Mouse (Mus musculus): Measurements from ENCODE around the gene Mnd1. TPM values are rescaled to one million over a fixed set of nuclear protein-coding genes. Genes with fewer than 3 reads are reported as not detected.

The Mnd1 gene
- polyA plus RNA-seq, 1 experiment from 2014 or later, result 8.1 TPM

- no peak overlapping the region for H3K4me2 ChIP-seq (replicated peaks)
- peaks cover 11% of the 10 kb centered on the region for H3K4me1 ChIP-seq
- peaks cover 26% of the 10 kb centered on the region for H3K36me3 ChIP-seq
- WGBS, result 85% methylated on average over 2 of the region's 2 CpGs
- no peak overlapping the region for H3K27ac ChIP-seq
- ATAC-seq (ENCODE audit: low FRiP score), result no peak
- H3K9ac ChIP-seq, result no peak overlapping the region
- H3K4me3 ChIP-seq, result no peak overlapping the region
- no peaks in the 10 kb centered on the region for H3K27me3 ChIP-seq
- H3K9me3 ChIP-seq (replicated peaks), result no peaks in the 10 kb centered on the region
Observed at GRCm38 (mm10) chr3:84177834-84178233, 22.2 kb upstream of the Mnd1 start.

GRCm38 (mm10) chr3:84175337-84176315 is 20.0 kb upstream of the Mnd1 start:
- Histone ChIP-seq H3K9me3 (replicated peaks) (no peaks in the 10 kb centered on the region), H3K36me3 (peaks cover 42% of the 10 kb centered on the region), H3K9ac (no peak overlapping the region), H3K4me2 (replicated peaks) (no peak overlapping the region), H3K27me3 (no peaks in the 10 kb centered on the region), H3K4me3 (no peak overlapping the region), H3K4me1 (no peaks in the 10 kb centered on the region; the same call in 1 of the 2 replicates), H3K27ac (no peak overlapping the region)
- peak; percentile 74; the same call in 1 of the 2 replicates for ATAC-seq (ENCODE audit: low FRiP score)
- 51% methylated on average over 7 of the region's 7 CpGs for WGBS

GRCm38 (mm10) chr3:84173581-84174154 is 18.1 kb upstream of the Mnd1 start, which contains the start of gene Gm6525:
Gene Gm6525, plus strand, starts transcription at chr3:84174104.
- H3K27me3 ChIP-seq, result no peaks in the 10 kb centered on the region
- H3K36me3 ChIP-seq, result peaks cover 57% of the 10 kb centered on the region
- H3K4me2 ChIP-seq (replicated peaks), result no peak within 1 kb of the TSS
- H3K4me1 ChIP-seq, result no peaks in the 10 kb centered on the region
- ATAC-seq (ENCODE audit: low FRiP score), result no peak
- WGBS, result 91% methylated on average over 11 of the region's 11 CpGs
- no peaks in the 10 kb centered on the region for H3K9me3 ChIP-seq (replicated peaks)
- H3K4me3 ChIP-seq, result no peak within 1 kb of the TSS
- H3K9ac ChIP-seq, result no peak within 1 kb of the TSS
- H3K27ac ChIP-seq, result no peak within 1 kb of the TSS

GRCm38 (mm10) chr3:84172406-84172805 is 16.8 kb upstream of the Mnd1 start:
- 55% methylated on average over 11 of the region's 11 CpGs for WGBS
- Histone ChIP-seq H3K27me3 (no peaks in the 10 kb centered on the region), H3K4me2 (replicated peaks) (no peak overlapping the region), H3K36me3 (peaks cover 57% of the 10 kb centered on the region), H3K4me1 (no peaks in the 10 kb centered on the region), H3K4me3 (no peak overlapping the region), H3K9me3 (replicated peaks) (no peaks in the 10 kb centered on the region), H3K9ac (no peak overlapping the region), H3K27ac (no peak overlapping the region)
- ATAC-seq (ENCODE audit: low FRiP score), result no peak

DNA sequence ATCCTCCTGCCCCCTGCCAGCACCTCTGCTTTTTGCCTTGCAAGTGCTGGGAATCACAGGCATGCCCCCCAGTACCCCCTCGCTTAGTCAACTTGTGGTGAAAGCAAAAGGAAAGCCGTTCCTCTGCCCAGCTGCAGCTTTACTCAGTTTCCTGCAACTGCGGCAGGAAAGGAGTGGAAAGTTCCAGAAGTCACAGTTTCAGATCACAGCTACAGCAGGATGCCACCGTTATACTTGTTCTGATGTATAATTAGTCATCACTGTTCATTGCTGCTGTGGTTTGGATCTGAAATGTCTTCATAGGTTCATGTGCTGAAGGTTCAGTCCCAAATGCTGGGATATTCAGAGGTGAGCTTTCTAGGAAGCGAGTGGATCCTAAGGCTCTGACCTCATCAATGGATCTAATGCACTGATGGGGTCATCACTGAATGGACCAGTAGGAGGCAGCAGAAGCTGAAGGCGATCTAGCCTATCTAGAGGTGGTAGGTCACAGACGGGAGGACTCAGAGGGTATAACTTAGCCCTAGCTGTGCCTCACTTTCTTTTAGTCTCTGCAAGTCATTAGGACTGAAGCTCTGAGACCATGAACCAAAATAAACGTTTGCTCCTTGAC is 13.9 kb upstream of the Mnd1 start:
- Histone ChIP-seq H3K4me1 (no peaks in the 10 kb centered on the region), H3K4me3 (no peak overlapping the region), H3K36me3 (peaks cover 71% of the 10 kb centered on the region), H3K9ac (no peak overlapping the region), H3K27me3 (no peaks in the 10 kb centered on the region), H3K27ac (no peak overlapping the region), H3K4me2 (replicated peaks) (no peak overlapping the region), H3K9me3 (replicated peaks) (no peaks in the 10 kb centered on the region)
- 70% methylated on average over 8 of the region's 8 CpGs for WGBS
- ATAC-seq (ENCODE audit: low FRiP score), result no peak

GRCm38 (mm10) chr3:84168943-84169342 is 13.4 kb upstream of the Mnd1 start:
- 90% methylated on average over 6 of the region's 6 CpGs for WGBS

GRCm38 (mm10) chr3:84166073-84166472 is 10.5 kb upstream of the Mnd1 start:
- Histone ChIP-seq H3K4me2 (replicated peaks) (no peak overlapping the region), H3K36me3 (peaks cover 53% of the 10 kb centered on the region), H3K4me1 (no peaks in the 10 kb centered on the region)

More at GRCm38 (mm10) chr3:84168943-84169342, 13.4 kb upstream of the Mnd1 start:
- peaks cover 73% of the 10 kb centered on the region for H3K36me3 ChIP-seq
- no peaks in the 10 kb centered on the region for H3K9me3 ChIP-seq (replicated peaks)
- H3K27ac ChIP-seq, result no peak overlapping the region
- no peak overlapping the region for H3K4me2 ChIP-seq (replicated peaks)
- no peak for ATAC-seq (ENCODE audit: low FRiP score)
- no peaks in the 10 kb centered on the region for H3K27me3 ChIP-seq
- no peaks in the 10 kb centered on the region for H3K4me1 ChIP-seq
- no peak overlapping the region for H3K9ac ChIP-seq
- H3K4me3 ChIP-seq, result no peak overlapping the region

GRCm38 (mm10) chr3:84165391-84165790 is 9.8 kb upstream of the Mnd1 start:
- WGBS, result 95% methylated on average over 3 of the region's 3 CpGs
- peaks cover 50% of the 10 kb centered on the region for H3K36me3 ChIP-seq
- no peaks in the 10 kb centered on the region for H3K27me3 ChIP-seq
- no peaks in the 10 kb centered on the region for H3K4me1 ChIP-seq
- H3K27ac ChIP-seq, result no peak overlapping the region
- no peaks in the 10 kb centered on the region for H3K9me3 ChIP-seq (replicated peaks)
- no peak overlapping the region for H3K4me3 ChIP-seq
- H3K9ac ChIP-seq, result no peak overlapping the region
- no peak overlapping the region for H3K4me2 ChIP-seq (replicated peaks)
- no peak for ATAC-seq (ENCODE audit: low FRiP score)

More at GRCm38 (mm10) chr3:84166073-84166472, 10.5 kb upstream of the Mnd1 start:
- Histone ChIP-seq H3K9ac (no peak overlapping the region), H3K27ac (no peak overlapping the region), H3K27me3 (no peaks in the 10 kb centered on the region), H3K4me3 (no peak overlapping the region), H3K9me3 (replicated peaks) (no peaks in the 10 kb centered on the region)
- WGBS, result 96% methylated on average over 5 of the region's 5 CpGs
- no peak for ATAC-seq (ENCODE audit: low FRiP score)

- Histone ChIP-seq H3K9me3 (replicated peaks) (no peaks in the 10 kb centered on the region), H3K4me3 (no peak overlapping the region), H3K36me3 (peaks cover 15% of the 10 kb centered on the region), H3K9ac (no peak overlapping the region), H3K4me1 (peaks cover 3% of the 10 kb centered on the region), H3K27ac (no peak overlapping the region), H3K27me3 (no peaks in the 10 kb centered on the region), H3K4me2 (replicated peaks) (no peak overlapping the region)
- WGBS, result 83% methylated on average over 4 of the region's 4 CpGs
- ATAC-seq (ENCODE audit: low FRiP score), result no peak
Observed at GRCm38 (mm10) chr3:84157559-84158350, 2.2 kb upstream of the Mnd1 start.

DNA sequence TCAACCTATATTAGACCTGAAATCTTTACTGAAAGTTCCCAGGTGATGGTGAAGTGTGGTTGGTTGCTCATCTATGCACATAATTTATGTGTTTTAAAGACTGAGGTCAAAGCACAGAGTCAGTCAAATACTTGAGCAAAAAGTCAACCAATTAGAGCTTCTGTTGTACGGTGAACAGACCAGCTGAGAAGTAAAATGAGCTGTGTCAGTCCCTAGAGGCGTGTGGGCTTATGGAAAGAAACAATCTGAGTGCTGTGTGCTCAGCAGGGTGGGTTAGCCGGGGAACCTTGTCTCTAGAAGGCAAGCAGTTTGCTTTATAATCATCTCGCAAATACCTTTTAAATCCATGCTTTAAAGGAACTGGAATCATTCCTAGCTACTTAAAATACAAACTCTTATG is 1.4 kb upstream of the Mnd1 start:
- Histone ChIP-seq H3K4me2 (replicated peaks) (no peak overlapping the region), H3K9ac (no peak overlapping the region), H3K4me1 (peaks cover 3% of the 10 kb centered on the region), H3K27me3 (no peaks in the 10 kb centered on the region), H3K27ac (no peak overlapping the region), H3K36me3 (peaks cover 15% of the 10 kb centered on the region), H3K4me3 (no peak overlapping the region), H3K9me3 (replicated peaks) (no peaks in the 10 kb centered on the region)
- WGBS, result 37% methylated on average over 4 of the region's 4 CpGs
- no peak for ATAC-seq (ENCODE audit: low FRiP score)

DNA sequence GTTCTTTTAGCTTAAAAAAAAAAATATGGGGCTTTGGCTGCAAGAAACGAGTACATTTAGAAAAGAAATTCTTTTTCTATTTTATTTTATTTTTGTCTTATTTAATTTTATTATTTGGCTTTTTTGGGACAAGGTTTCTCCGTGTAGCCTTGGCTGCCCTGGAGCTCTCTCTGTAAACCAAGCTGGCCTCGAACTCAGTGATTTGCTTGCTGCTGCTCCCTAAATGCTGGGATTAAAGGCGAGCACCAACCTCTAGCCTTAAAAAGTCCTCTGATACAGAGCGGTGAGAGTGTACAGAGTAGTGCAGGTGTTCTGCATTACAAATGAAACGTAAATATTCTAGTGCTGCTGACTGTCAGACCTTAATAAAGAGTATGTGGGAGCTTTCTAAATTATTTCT is 519 bp upstream of the Mnd1 start:
- WGBS, result 64% methylated on average over 6 of the region's 6 CpGs
- ATAC-seq (ENCODE audit: low FRiP score), result no peak
- H3K4me1 ChIP-seq, result peaks cover 3% of the 10 kb centered on the region
- H3K9ac ChIP-seq, result no peak overlapping the region
- no peaks in the 10 kb centered on the region for H3K9me3 ChIP-seq (replicated peaks)
- H3K27ac ChIP-seq, result no peak overlapping the region
- H3K36me3 ChIP-seq, result peaks cover 15% of the 10 kb centered on the region
- H3K4me3 ChIP-seq, result no peak overlapping the region
- no peaks in the 10 kb centered on the region for H3K27me3 ChIP-seq
- peak overlapping the region; percentile 97 for H3K4me2 ChIP-seq (replicated peaks)

All from hindbrain, embryonic 12.5 days (tissue).